Mouse (Mus musculus) erythroblast, embryonic 14.5 days (primary cell): ENCODE measurements around the gene Slc43a2. TPM values are rescaled to one million over a fixed set of nuclear protein-coding genes. Genes with fewer than 3 reads are reported as not detected.
A peak's percentile ranks its signal among the peaks of the same experiment; 100 is the strongest.

Experiments used
- H3K27me3 ChIP-seq: 2 replicates; pipeline ENCODE4 v1.6.1; 2012; ENCODE audit warnings: inconsistent platforms; ENCODE audit not compliant: control insufficient read depth
- H3K36me3 ChIP-seq: 2 replicates; pipeline ENCODE4 v1.6.1; 2012; ENCODE audit warnings: mild to moderate bottlenecking, inconsistent platforms; ENCODE audit not compliant: control insufficient read depth
- H3K4me1 ChIP-seq: 2 replicates; pipeline ENCODE4 v1.6.1; 2012; ENCODE audit warnings: inconsistent platforms; ENCODE audit not compliant: control insufficient read depth
- H3K4me3 ChIP-seq: replicated peaks from 2 replicates; pipeline ENCODE3; 2012; ENCODE audit warnings: moderate library complexity, mild to moderate bottlenecking, inconsistent platforms
- H3K9me3 ChIP-seq: 2 replicates; pipeline ENCODE4 v1.6.1; 2012; ENCODE audit warnings: low read length, inconsistent platforms, mixed read lengths; ENCODE audit not compliant: control insufficient read depth
- GATA1 ChIP-seq: IDR thresholded peaks from 2 replicates; pipeline ENCODE4 v1.6.1; 2012; ENCODE audit warnings: low read length, inconsistent platforms, mixed read lengths
- TAL1 ChIP-seq: IDR thresholded peaks from 3 replicates; pipeline ENCODE4 v1.6.1; 2012; ENCODE audit warnings: low read length, inconsistent platforms, mixed read lengths
- polyA plus RNA-seq: library from polyadenylated mRNA; stranded (reverse); fragments of >175 nt; gene quantifications from 2 replicates; pipeline ENCODE4 v1.2.3, GENCODE M21; 2012

The Slc43a2 gene
- polyA plus RNA-seq, result 0.29 and 0.56 TPM in 2 replicates

- H3K4me3 ChIP-seq, result peak within 1 kb of the TSS; percentile 73
- no peaks in the 10 kb centered on the region for H3K36me3 ChIP-seq
- peaks cover 50% of the 10 kb centered on the region for H3K4me1 ChIP-seq
- peaks cover 20% of the 10 kb centered on the region for H3K27me3 ChIP-seq
- no peaks in the 10 kb centered on the region for H3K9me3 ChIP-seq
- TF ChIP-seq GATA1, result no peak
- TF ChIP-seq TAL1, result no peak
Observed at GRCm38 (mm10) chr11:75531469-75532242, at the start of gene Slc43a2. TSS of gene Slc43a2 (plus strand) at chr11:75531694.

DNA sequence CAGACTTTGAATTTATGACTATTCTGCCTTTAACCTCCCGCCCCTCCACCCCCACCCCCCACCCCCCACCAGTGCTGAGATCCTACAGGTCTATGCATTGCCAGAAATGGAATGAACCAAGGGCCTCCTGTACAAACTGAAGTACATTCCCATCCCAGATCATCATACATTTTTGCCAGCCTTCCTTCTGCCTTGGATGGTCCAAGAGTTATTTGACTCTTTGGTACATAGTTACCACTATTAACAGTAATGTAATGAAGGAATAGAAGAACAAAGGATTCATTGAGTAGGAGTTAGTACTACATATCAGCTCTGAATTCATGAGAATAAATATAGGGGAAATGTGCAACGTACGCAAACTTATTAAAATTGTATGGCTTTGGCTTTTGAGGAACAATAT, 45.3 kb upstream of the Slc43a2 start:
- Histone ChIP-seq H3K9me3 (no peaks in the 10 kb centered on the region), H3K4me3 (peak overlapping the region; percentile 100), H3K36me3 (peaks cover 36% of the 10 kb centered on the region), H3K4me1 (peaks cover 26% of the 10 kb centered on the region), H3K27me3 (peaks cover 21% of the 10 kb centered on the region)
- TF ChIP-seq GATA1 (no peak), TAL1 (no peak)

DNA sequence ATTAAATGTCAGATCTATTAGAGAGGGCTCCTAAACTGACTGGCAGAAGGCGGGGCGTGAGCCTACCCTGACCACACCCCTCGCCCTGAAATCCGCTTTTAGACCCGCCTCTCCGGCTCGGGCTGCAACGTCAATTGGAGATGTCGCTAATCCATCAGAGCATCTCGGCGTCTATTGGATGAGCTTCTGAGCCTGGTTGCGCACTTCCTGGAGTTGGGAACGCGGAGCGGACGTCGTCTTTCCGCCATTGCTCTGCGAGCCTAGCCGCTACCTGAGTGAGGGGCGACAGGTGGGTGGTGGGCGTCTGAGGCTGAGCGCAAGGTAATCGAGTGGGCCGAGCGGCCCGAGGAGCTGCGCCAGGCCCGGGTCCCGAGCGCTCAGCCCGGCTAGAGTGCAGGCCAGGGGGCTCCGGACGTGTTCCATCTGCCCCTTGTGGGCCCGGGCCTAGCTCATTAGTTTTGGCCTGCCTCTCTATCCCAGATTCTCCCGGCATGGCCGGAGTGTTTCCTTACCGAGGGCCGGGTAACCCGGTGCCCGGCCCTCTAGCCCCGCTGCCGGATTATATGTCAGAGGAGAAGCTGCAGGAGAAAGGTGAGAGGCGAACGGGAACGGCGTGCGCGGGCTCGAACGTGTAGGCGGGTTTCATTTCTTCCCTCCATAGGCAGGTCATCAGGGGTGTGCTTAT, 44.8 kb upstream of the Slc43a2 start, which contains the start of gene Prpf8:
TSS of gene Prpf8 (plus strand) at position 216 of the 685 bp plus-strand sequence.
- peaks cover 26% of the 10 kb centered on the region for H3K4me1 ChIP-seq
- TF ChIP-seq GATA1, result no peak
- no peak for TF ChIP-seq TAL1
- no peaks in the 10 kb centered on the region for H3K9me3 ChIP-seq
- peaks cover 42% of the 10 kb centered on the region for H3K36me3 ChIP-seq
- H3K4me3 ChIP-seq, result peak within 1 kb of the TSS; percentile 100
- peaks cover 21% of the 10 kb centered on the region for H3K27me3 ChIP-seq

GRCm38 (mm10) chr11:75487496-75487895, 44.0 kb upstream of the Slc43a2 start:
- peak overlapping the region; percentile 100 for H3K4me3 ChIP-seq
- TF ChIP-seq TAL1, result no peak
- no peak for TF ChIP-seq GATA1
- peaks cover 21% of the 10 kb centered on the region for H3K27me3 ChIP-seq
- H3K9me3 ChIP-seq, result no peaks in the 10 kb centered on the region
- peaks cover 49% of the 10 kb centered on the region for H3K36me3 ChIP-seq
- peaks cover 26% of the 10 kb centered on the region for H3K4me1 ChIP-seq

- Histone ChIP-seq H3K36me3 (peaks cover 99% of the 10 kb centered on the region), H3K9me3 (no peaks in the 10 kb centered on the region), H3K4me1 (peaks cover 2% of the 10 kb centered on the region), H3K4me3 (no peak overlapping the region), H3K27me3 (no peaks in the 10 kb centered on the region)
- TF ChIP-seq TAL1, result no peak
- no peak for TF ChIP-seq GATA1
Observed at GRCm38 (mm10) chr11:75494296-75495049, 37.0 kb upstream of the Slc43a2 start.

GRCm38 (mm10) chr11:75498126-75498525, 33.4 kb upstream of the Slc43a2 start:
- no peaks in the 10 kb centered on the region for H3K9me3 ChIP-seq
- no peak overlapping the region for H3K4me3 ChIP-seq
- no peaks in the 10 kb centered on the region; the same call in none of the 2 replicates for H3K4me1 ChIP-seq
- TF ChIP-seq GATA1, result no peak
- TF ChIP-seq TAL1, result no peak
- H3K27me3 ChIP-seq, result no peaks in the 10 kb centered on the region
- H3K36me3 ChIP-seq, result peaks cover 99% of the 10 kb centered on the region

DNA sequence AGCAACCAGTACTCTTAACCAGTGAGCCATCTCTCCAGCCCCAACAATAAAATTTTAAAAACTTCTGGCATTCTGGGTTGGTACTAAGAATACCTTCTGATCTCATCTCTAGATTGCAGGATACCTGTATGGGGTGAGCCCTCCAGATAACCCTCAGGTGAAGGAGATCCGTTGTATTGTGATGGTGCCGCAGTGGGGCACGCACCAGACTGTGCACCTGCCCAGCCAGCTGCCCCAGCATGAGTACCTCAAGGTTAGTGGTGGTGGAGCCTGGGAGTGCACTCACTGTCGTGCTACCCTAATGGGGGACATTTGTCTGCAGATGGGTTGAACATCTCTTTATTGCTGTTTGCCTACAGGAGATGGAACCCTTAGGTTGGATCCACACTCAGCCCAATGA, 23.3 kb upstream of the Slc43a2 start:
- peaks cover 24% of the 10 kb centered on the region for H3K4me1 ChIP-seq
- H3K36me3 ChIP-seq, result peaks cover 80% of the 10 kb centered on the region
- H3K27me3 ChIP-seq, result no peaks in the 10 kb centered on the region
- H3K9me3 ChIP-seq, result no peaks in the 10 kb centered on the region
- H3K4me3 ChIP-seq, result no peak overlapping the region
- no peak for TF ChIP-seq GATA1
- TF ChIP-seq TAL1, result no peak

GRCm38 (mm10) chr11:75508904-75509303, 22.6 kb upstream of the Slc43a2 start:
- Histone ChIP-seq H3K4me3 (no peak overlapping the region), H3K27me3 (no peaks in the 10 kb centered on the region), H3K9me3 (no peaks in the 10 kb centered on the region), H3K4me1 (peaks cover 24% of the 10 kb centered on the region), H3K36me3 (peaks cover 72% of the 10 kb centered on the region)
- TF ChIP-seq GATA1, result no peak
- TF ChIP-seq TAL1, result no peak
